Mouse (Mus musculus) retina, embryonic 14.5 days (tissue): ENCODE measurements around the gene Coa7.

Experiments
- DNase-seq: peaks from one replicate; pipeline ENCODE4 v3.0.0-alpha.2; 2015; ENCODE audit warnings: low spot score

Coa7 gene

GRCm38 (mm10) chr4:108327730-108328484 is at the start of gene Coa7:
Gene Coa7, plus strand, starts transcription at chr4:108328140.
- peak; percentile 98 for DNase-seq

- DNase-seq, result no peak
These were observed 27.7 kb upstream of the Coa7 start for GRCm38 (mm10) chr4:108300266-108300665.

- peak; percentile 96 for DNase-seq
These were observed 27.1 kb upstream of the Coa7 start, which contains the start of gene Zyg11b for GRCm38 (mm10) chr4:108300670-108301373. Gene Zyg11b, minus strand, starts transcription at chr4:108301096.

GRCm38 (mm10) chr4:108302296-108302890 is 25.5 kb upstream of the Coa7 start:
- DNase-seq, result no peak

GRCm38 (mm10) chr4:108310706-108311105 is 17.2 kb upstream of the Coa7 start:
- no peak for DNase-seq

- no peak for DNase-seq
These were observed 13.9 kb upstream of the Coa7 start for GRCm38 (mm10) chr4:108314041-108314440.

- no peak for DNase-seq
These were observed 10.0 kb upstream of the Coa7 start for GRCm38 (mm10) chr4:108317656-108318605.

GRCm38 (mm10) chr4:108318649-108319615 is 9.0 kb upstream of the Coa7 start:
- no peak for DNase-seq

- peak; percentile 12 for DNase-seq
These were observed 8.2 kb upstream of the Coa7 start for GRCm38 (mm10) chr4:108319747-108320146.

- peak; percentile 18 for DNase-seq
These were observed 7.1 kb upstream of the Coa7 start for GRCm38 (mm10) chr4:108320627-108321380.

- no peak for DNase-seq
These were observed 4.4 kb upstream of the Coa7 start for GRCm38 (mm10) chr4:108323588-108323987.

- peak; percentile 66 for DNase-seq
These were observed 815 bp upstream of the Coa7 start for GRCm38 (mm10) chr4:108327071-108327579.

GRCm38 (mm10) chr4:108329840-108330239 is 1.9 kb downstream of the Coa7 start:
- DNase-seq, result no peak

GRCm38 (mm10) chr4:108332041-108332440 is 4.1 kb downstream of the Coa7 start:
- no peak for DNase-seq

GRCm38 (mm10) chr4:108335413-108335812 is 7.5 kb downstream of the Coa7 start:
- no peak for DNase-seq

GRCm38 (mm10) chr4:108336765-108337164 is 8.8 kb downstream of the Coa7 start:
- no peak for DNase-seq

GRCm38 (mm10) chr4:108337817-108338216 is 9.9 kb downstream of the Coa7 start:
- DNase-seq, result no peak

- DNase-seq, result no peak
These were observed 10.4 kb downstream of the Coa7 start for GRCm38 (mm10) chr4:108338321-108338733.

- no peak for DNase-seq
These were observed 10.9 kb downstream of the Coa7 start for GRCm38 (mm10) chr4:108338811-108339210.

GRCm38 (mm10) chr4:108339277-108339690 is 11.3 kb downstream of the Coa7 start:
- peak; percentile 94 for DNase-seq
